Mouse (Mus musculus) erythroblast, adult 5-6 weeks (primary cell): ENCODE results near the gene Ms4a5. TPM values are rescaled to one million over a fixed set of nuclear protein-coding genes. Genes with fewer than 3 reads are reported as not detected.

Source experiments
- ATAC-seq: replicated peaks from 2 replicates; pipeline ENCODE4 v1.8.0; 2016; ENCODE audit warnings: moderate number of reproducible peaks, mild to moderate bottlenecking, moderate TSS enrichment, inconsistent platforms; ENCODE audit not compliant: poor library complexity, low FRiP score, severe bottlenecking
- total RNA-seq, 2 experiments: library from RNA; stranded (forward) in 1 of 2; stranded (reverse) in 1 of 2; fragments of 150-400 nt in 1 of 2; fragments of 200-764, 138-1000 nt in 1 of 2; gene quantifications; 2 replicates each; pipeline versions ENCODE4 v1.2.3 to v1.2.4; 2015 to 2017; ENCODE audit warnings: low replicate concordance in 2 of 2

The Ms4a5 gene
- total RNA-seq, 2 experiments from 2014 or later: not detected

DNA sequence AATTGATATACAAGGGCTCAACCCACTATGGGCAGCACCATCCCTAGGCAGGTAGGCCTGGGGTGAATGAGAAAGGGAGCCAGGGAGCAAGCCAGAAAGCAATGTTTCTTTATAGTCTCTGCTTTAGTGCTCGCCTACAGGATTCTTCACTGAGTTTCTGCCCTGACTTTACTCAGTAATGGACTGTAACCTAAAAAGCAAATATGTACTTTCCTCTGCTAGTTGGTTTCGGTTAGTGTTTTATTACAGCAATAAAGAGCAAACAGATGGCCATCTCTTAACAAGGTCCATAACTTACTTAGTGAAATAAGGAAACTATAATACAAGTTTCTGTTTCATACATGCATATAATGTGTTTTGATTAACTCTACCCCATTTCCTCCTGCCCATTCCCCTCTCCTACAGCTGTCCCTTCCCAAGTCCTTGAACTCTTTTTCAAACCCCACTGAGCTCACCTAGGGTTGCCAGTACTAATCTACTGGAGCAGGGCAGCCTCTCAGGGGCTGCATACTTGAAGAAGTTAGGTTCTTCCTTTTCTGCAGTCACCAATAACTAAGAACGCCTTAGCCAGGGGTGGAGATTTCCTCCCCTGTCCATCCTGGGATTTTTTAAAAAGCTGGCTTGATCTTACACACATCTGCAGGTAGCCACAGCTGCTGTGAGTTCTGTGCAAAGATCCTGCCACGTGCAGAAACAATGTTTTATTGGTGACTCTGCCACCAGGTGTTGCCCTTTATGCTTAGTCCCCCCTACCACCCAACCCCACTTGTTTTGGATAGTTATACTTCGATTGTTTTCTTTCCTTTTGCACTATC lies 48.5 kb downstream of the Ms4a5 start:
- ATAC-seq: no peak

DNA sequence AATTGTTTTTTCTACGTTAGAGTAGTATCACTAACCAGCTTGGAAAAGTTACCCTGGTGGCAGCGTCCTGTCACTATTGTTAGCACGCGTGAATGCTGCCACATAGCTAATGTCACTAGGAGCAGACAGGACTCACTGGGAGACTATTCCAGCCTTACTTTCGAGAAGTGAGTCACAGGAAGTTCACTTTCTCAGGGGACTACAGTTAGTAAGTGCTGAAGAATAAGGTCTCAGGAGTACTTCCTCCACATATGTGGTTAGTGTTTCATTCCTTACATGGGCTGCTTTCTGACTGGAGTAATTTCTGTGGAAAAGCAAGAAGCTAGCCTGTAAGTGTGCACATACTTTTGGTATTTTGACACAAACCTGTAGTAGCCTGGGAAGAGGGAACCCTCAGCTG lies 49.4 kb downstream of the Ms4a5 start:
- no peak for ATAC-seq

DNA sequence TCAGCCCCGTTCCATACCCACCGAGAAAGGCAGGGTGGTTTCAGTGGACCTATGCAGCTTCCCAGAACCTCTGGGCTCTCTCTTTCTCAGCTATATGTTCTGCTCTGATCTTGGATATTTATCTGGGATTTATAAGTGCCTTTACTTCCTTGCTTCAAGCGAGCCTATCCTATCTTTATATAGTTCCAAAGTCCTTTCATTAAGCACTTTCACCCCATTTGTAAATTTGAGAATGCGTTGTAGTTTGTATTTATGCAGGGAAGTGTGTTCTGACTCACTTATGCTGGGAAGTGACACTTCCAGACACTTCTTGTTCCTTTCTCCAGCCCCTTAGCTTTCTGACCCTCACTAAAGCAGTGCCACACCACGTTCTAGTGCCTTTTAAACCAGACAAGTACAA lies 51.3 kb downstream of the Ms4a5 start, which contains the start of gene Ms4a12:
Gene Ms4a12 (minus strand): TSS at position 101 of the 400 bp plus-strand sequence.
- no peak for ATAC-seq

Other genes starting within 250 kb of the Ms4a5 start
- 5.4 and 9.6 TPM in 2 replicates for gene Ms4a8a, start 202.8 kb downstream of the Ms4a5 start, total RNA-seq (2015; ENCODE audit: low replicate concordance)
- gene Ms4a8a, start 202.8 kb downstream of the Ms4a5 start, total RNA-seq (2017; ENCODE audit: low replicate concordance): 0.34 and 5.2 TPM in 2 replicates
- not detected in 2 replicates for gene 1700017D01Rik, start 153.0 kb downstream of the Ms4a5 start, total RNA-seq (2015; ENCODE audit: low replicate concordance)
- 0.14 TPM in 1 of 2 replicates, not detected in the other for gene 1700017D01Rik, start 153.0 kb downstream of the Ms4a5 start, total RNA-seq (2017; ENCODE audit: low replicate concordance)
- gene 1700025F22Rik, start 118.6 kb downstream of the Ms4a5 start, total RNA-seq (2015; ENCODE audit: low replicate concordance): not detected in 2 replicates
- gene 1700025F22Rik, start 118.6 kb downstream of the Ms4a5 start, total RNA-seq (2017; ENCODE audit: low replicate concordance): not detected in 2 replicates
- gene Ms4a13, start 87.1 kb downstream of the Ms4a5 start, total RNA-seq (2015; ENCODE audit: low replicate concordance): not detected in 2 replicates
- 0.60 TPM in 1 of 2 replicates, not detected in the other for gene Ms4a13, start 87.1 kb downstream of the Ms4a5 start, total RNA-seq (2017; ENCODE audit: low replicate concordance)
- not detected in 2 replicates for gene Ms4a12, start 51.4 kb downstream of the Ms4a5 start, total RNA-seq (2015; ENCODE audit: low replicate concordance)
- not detected in 2 replicates for gene Ms4a12, start 51.4 kb downstream of the Ms4a5 start, total RNA-seq (2017; ENCODE audit: low replicate concordance)
- gene Ms4a1, start 17.6 kb downstream of the Ms4a5 start, total RNA-seq (2015; ENCODE audit: low replicate concordance): not detected in 2 replicates
- 0.60 TPM in 1 of 2 replicates, not detected in the other for gene Ms4a1, start 17.6 kb downstream of the Ms4a5 start, total RNA-seq (2017; ENCODE audit: low replicate concordance)
- not detected in 2 replicates for gene Ms4a14, start 30.6 kb upstream of the Ms4a5 start, total RNA-seq (2015; ENCODE audit: low replicate concordance)
- 0.26 TPM in 1 of 2 replicates, not detected in the other for gene Ms4a14, start 30.6 kb upstream of the Ms4a5 start, total RNA-seq (2017; ENCODE audit: low replicate concordance)
- gene Ms4a7, start 52.3 kb upstream of the Ms4a5 start, total RNA-seq (2015; ENCODE audit: low replicate concordance): 3.3 TPM in 1 of 2 replicates, not detected in the other
- 8.4 and 23.1 TPM in 2 replicates for gene Ms4a7, start 52.3 kb upstream of the Ms4a5 start, total RNA-seq (2017; ENCODE audit: low replicate concordance)
- 7.9 TPM in 1 of 2 replicates, not detected in the other for gene Ms4a4a, start 91.7 kb upstream of the Ms4a5 start, total RNA-seq (2015; ENCODE audit: low replicate concordance)
- gene Ms4a4a, start 91.7 kb upstream of the Ms4a5 start, total RNA-seq (2017; ENCODE audit: low replicate concordance): not detected in 2 replicates
- 13.0 and 20.8 TPM in 2 replicates for gene Ms4a4c, start 120.9 kb upstream of the Ms4a5 start, total RNA-seq (2015; ENCODE audit: low replicate concordance)
- 17.3 and 17.6 TPM in 2 replicates for gene Ms4a4c, start 120.9 kb upstream of the Ms4a5 start, total RNA-seq (2017; ENCODE audit: low replicate concordance)
- 6.5 and 8.4 TPM in 2 replicates for gene Ms4a4b, start 159.7 kb upstream of the Ms4a5 start, total RNA-seq (2015; ENCODE audit: low replicate concordance)
- 1.4 and 7.5 TPM in 2 replicates for gene Ms4a4b, start 159.7 kb upstream of the Ms4a5 start, total RNA-seq (2017; ENCODE audit: low replicate concordance)
- gene Ms4a6c, start 185.5 kb upstream of the Ms4a5 start, total RNA-seq (2015; ENCODE audit: low replicate concordance): 39.6 and 40.1 TPM in 2 replicates
- gene Ms4a6c, start 185.5 kb upstream of the Ms4a5 start, total RNA-seq (2017; ENCODE audit: low replicate concordance): 22.8 and 32.6 TPM in 2 replicates
- gene Gm8369, start 202.1 kb upstream of the Ms4a5 start, total RNA-seq (2015; ENCODE audit: low replicate concordance): 1.3 and 14.4 TPM in 2 replicates
- gene Gm8369, start 202.1 kb upstream of the Ms4a5 start, total RNA-seq (2017; ENCODE audit: low replicate concordance): not detected in 2 replicates
- 16.3 and 30.7 TPM in 2 replicates for gene Ms4a6b, start 232.6 kb upstream of the Ms4a5 start, total RNA-seq (2015; ENCODE audit: low replicate concordance)
- gene Ms4a6b, start 232.6 kb upstream of the Ms4a5 start, total RNA-seq (2017; ENCODE audit: low replicate concordance): 6.0 and 12.7 TPM in 2 replicates